Mouse (Mus musculus) ES-E14 (cell line): Measurements from ENCODE around the gene Kiss1r.

Source experiments
- CHD2 ChIP-seq: IDR thresholded peaks from 2 replicates; pipeline ENCODE4 v1.6.1; 2014; ENCODE audit warnings: mild to moderate bottlenecking, low read depth, low read length, inconsistent platforms
- HCFC1 ChIP-seq: IDR thresholded peaks from 2 replicates; pipeline ENCODE4 v1.6.1; 2012; ENCODE audit warnings: low read length, inconsistent platforms, borderline replicate concordance; ENCODE audit not compliant: insufficient read depth
- MAFK ChIP-seq: IDR thresholded peaks from 2 replicates; pipeline ENCODE4 v1.6.1; 2014; ENCODE audit warnings: mild to moderate bottlenecking, low read depth, low read length, inconsistent platforms; ENCODE audit not compliant: insufficient read depth

DNA sequence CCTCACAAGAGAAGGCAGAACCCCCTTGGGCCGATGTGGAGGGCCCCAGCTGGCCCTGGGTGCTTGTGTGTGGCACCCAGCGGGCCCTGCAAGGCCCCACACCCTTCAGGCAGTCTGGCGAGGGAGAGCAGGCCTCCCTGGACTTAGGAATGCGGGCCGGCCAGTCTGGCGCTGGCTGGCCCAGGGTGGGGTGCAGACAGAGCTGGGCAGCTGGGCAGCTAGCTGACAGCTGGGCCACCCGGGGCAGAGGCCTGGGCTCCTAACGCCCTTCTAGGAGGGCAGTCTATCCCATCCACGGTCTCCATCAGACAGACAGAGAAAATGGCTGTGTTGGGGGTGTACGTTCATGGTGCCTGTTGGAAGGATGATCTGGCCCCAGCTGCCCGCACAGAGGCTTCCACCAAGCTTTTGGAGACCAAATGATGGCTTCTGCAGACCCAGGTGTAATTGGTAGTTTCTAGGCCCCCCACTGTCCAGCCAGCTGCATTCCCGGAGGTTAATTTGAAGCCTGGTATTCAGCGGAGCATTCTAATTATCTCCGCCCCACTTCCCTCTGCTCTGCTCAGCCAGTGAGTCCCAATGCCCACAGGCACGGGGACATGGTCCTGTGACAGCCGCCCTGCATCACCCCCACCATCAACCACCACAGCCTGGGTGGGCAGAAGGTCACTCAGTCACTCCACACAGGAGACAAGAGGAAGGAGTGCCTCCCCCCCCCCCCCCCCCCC is 28.9 kb downstream of the Kiss1r start:
- TF ChIP-seq CHD2 = no peak
- no peak for TF ChIP-seq MAFK
- TF ChIP-seq HCFC1 = no peak
